Mouse (Mus musculus) frontal cortex, adult 2 months (tissue): ENCODE data around the gene 9230102O04Rik. TPM values are rescaled to one million over a fixed set of nuclear protein-coding genes. Genes with fewer than 3 reads are reported as not detected.

Experiments used
- DNase-seq, 2 experiments: peaks; one replicate each; pipeline ENCODE4 v3.0.0; 2022; ENCODE audit warnings: low spot score in 1 of 2; ENCODE audit errors: extremely low spot score in 1 of 2
- polyA plus RNA-seq: library from polyadenylated mRNA; depleted of rRNA; stranded (reverse); fragments of >200 nt; gene quantifications from 2 replicates; pipeline ENCODE4 v1.2.3, GENCODE M21; 2012

9230102O04Rik gene
- polyA plus RNA-seq, 1 experiment = not detected

GRCm38 (mm10) chr2:9886031-9886430, 3.3 kb downstream of the 9230102O04Rik start:
- DNase-seq = no peak

- DNase-seq = no peak
These were observed 4.0 kb downstream of the 9230102O04Rik start for GRCm38 (mm10) chr2:9885217-9885770.

DNA sequence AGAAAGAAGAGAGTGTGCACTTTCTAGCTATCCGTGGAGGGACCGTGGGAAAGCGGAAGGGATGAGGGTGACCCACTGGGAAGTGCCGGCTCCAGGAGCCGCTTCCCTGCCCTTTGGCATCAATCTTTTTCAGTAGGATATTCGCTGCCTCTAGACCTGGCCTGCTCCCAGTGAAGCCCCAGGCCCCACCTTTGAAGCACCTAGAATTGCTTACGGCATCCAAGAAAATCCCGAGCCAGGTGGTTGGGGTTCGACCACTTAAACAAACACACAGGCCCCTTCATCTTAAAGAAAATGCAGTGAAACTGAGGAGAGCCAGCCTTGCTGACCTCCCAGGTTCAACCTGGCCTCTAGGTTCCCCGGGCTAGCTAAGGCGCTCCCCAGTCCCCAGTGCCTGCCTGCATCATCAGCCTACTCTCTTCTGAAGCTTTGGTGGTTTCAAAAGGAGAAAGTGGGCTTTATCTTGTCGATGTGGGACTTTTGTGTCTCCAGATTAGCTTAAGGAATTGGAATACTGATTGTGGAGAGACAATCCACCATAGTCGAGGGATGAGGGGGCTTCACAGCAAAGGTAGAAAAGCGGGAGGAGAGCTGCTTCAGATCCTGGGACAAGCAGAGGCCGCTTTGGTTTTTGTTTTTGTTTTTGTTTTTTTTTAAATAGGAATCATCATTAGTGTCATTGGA, 4.7 kb downstream of the 9230102O04Rik start:
- no peak for DNase-seq

GRCm38 (mm10) chr2:9883803-9884532, 5.4 kb downstream of the 9230102O04Rik start:
- DNase-seq = no peak

- no peak for DNase-seq
These were observed 6.2 kb downstream of the 9230102O04Rik start for GRCm38 (mm10) chr2:9882926-9883802.

GRCm38 (mm10) chr2:9882371-9882925, 6.9 kb downstream of the 9230102O04Rik start:
- DNase-seq = no peak

DNA sequence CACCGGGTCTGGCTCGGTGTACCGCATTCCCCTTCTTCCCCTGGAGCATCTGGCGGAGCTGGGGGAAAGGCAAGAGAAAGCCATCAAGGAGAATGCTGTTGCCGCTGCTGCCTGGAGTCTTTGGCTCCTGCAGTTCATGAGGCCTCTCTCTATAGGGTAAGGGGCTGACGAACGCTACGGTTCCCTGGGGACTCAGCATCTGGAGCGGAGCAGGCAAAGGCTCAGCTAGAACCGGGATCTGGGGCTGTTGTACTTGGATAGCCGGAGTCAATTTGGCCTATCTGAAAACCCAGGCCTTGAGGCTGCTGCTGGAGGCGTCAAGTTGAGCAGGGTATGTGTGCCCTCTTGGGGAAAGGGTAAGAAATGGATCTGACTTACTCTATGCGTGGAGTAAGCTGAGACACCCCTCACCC, 7.7 kb downstream of the 9230102O04Rik start:
- no peak for DNase-seq

DNA sequence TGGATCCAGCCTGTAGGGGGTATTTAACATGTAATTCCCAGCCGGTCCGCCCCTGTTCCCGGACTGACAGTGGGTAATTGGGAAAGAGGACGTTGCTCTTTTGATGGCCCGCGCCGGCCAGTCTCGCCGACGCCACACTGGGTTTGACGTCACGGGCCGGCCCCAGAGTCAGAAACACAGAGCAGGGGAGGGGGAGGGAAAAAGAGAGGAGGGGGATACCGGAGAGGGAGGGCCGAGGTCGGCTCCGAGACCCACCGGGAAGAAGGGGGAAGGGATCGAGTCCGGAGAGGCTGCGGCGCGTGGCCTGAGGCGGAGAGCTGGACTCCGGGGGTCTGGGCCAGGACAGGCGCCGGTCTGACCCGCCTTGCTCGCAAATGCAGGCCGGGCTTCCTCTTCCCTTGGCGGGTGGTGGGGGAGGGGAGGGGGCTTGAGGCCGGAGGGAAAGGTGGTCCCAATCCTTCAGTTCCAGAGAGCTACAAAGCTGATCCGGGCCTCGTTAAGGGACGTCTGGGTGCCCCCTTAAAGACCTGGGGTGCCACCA, 8.2 kb downstream of the 9230102O04Rik start, which contains the start of gene 4930412O13Rik:
Gene 4930412O13Rik, plus strand, starts transcription at position 202 of the 541 bp plus-strand sequence.
- no peak for DNase-seq

- no peak for DNase-seq
These were observed 9.1 kb downstream of the 9230102O04Rik start for GRCm38 (mm10) chr2:9880271-9880670.

GRCm38 (mm10) chr2:9879493-9879892, 9.8 kb downstream of the 9230102O04Rik start:
- peak in 1 of 2 experiments; percentile 25 for DNase-seq

GRCm38 (mm10) chr2:9879092-9879491, 10.2 kb downstream of the 9230102O04Rik start:
- no peak for DNase-seq

DNA sequence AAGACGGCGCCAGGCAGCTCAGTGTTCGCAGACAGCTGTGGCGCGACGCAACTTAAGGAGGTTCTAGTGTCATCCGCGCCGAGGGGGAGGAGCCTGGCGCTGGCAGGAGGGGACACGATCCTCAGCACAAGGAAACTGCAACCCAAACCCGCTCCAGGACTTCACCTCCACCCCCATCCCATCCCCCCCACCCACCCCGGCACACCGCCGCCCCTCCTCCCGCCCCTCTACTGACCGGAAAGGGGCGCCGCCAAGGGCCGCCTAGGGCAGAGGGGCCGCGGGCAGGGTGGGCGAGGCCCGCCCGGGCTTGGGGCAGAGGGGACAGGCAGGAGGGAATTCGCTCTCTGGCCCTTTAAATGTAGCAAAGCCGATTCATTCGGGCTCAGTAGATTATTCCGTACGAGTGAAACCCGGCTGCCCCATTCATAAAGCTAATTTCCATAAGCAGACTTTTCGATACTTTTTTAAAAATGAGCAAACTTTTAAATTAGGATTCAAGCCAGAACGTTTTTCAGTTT, 10.7 kb downstream of the 9230102O04Rik start:
- DNase-seq = no peak

DNA sequence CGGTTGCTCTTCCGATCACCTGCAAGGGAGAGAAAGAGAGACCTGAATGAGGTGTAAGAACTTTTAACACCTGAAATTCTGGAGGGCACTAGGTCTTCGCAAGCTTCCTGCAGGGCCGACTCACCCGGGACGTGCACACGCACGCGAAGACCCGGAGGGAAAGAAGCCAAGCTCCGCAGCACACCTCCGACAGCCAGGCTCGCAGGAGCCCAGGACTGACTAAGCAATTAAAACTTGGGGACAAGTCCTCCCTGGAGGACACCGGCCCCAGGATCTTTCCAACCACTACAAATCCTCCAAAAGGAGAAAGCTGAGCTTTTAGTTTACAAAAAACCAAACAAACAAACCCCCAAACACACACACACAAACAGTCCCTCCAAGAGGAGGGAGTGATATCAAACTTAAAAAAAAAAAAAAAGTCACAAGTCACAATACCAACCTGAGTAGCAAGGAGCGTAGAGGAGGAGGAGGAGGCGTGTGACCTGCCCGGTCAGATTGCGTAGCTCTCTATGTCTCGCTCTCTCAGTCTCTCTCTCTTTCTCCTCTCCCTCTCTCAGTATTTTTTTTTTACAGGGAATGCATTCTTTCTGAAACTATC, 11.3 kb downstream of the 9230102O04Rik start:
- DNase-seq = no peak

- DNase-seq = no peak
These were observed 12.0 kb downstream of the 9230102O04Rik start for GRCm38 (mm10) chr2:9877326-9877690.

- DNase-seq = no peak
These were observed 12.6 kb downstream of the 9230102O04Rik start for GRCm38 (mm10) chr2:9876621-9877325.

- no peak for DNase-seq
These were observed 13.5 kb downstream of the 9230102O04Rik start for GRCm38 (mm10) chr2:9875676-9876357.

GRCm38 (mm10) chr2:9875220-9875619, 14.1 kb downstream of the 9230102O04Rik start:
- no peak for DNase-seq

DNA sequence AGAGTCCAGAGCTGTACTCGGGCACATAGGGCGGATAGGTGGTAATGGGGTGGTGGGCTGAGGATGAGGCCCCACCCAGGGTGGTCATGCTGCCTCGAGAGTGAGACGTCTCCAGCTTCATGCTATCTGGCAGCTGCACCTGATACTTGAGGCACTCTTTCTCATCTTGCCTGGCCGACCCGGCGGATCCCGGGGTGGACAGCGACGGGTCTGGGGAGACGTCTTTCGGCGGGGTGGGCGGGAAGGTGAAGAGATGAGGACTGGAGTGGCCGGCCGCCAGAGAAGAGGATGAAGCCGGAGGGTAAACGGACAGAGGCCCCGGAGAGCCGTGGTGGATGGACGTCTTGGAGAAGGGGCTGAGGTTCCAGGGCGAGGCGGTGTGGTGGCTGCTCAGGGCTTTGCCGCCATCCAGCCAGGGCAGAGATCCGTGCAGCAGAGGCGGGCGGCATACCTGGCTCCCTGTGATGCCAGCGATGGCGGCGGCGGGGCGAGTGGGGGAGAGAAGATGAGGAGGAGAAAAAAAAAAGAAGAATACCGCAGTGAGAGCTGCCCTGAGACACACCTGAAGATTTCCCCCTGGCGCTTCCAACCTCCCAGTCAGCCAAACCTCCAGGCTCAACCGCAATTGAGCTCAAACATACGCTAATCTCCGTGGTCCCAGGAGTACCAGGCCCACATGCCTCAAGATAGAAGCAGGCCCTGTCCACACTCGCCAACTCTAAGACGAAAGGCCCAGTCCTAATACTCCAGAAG, 14.7 kb downstream of the 9230102O04Rik start:
- DNase-seq = no peak
